24 mouse cellular contexts compared by ENCODE assay signal in the genomic region with DNA sequence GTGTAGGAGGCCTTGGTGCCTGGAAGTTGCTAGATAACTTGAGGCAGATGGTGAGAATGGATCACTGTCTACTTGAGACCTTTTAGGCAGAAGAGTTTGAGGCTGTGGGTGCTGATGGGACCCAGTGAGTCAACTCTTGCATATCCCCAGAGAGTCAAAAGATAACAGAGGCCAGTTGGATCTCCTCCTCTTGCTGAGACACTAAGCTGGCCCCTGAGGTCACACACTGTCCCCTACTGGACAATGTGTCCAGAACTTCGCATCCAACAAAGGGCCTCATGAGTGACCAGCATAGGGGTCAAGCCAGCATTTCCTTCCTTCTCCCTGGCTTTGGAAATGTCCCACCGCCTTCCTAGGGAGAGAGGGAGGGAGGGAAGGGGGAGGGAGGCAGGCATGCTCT. TPM values are rescaled to one million over a fixed set of nuclear protein-coding genes. Genes with fewer than 3 reads are reported as not detected.
A peak's percentile ranks its signal among the peaks of the same experiment; 100 is the strongest.
DNase-seq lines count a peak whose midpoint lies in the region; ATAC-seq and TF ChIP-seq lines count a peak whose summit lies in the region.
"Had no signal": no experiment of that assay in that cellular context is flagged by ENCODE, and none has a peak within 500 bp of the region (broad histone marks: within the 10 kb centered on the region; RNA-seq: fewer than 3 reads in every experiment).

No protein-coding gene starts in this region.

- WGBS in kidney, postnatal 0 days = 59% methylated on average over 2 of the region's 2 CpGs
- 54% methylated on average over 2 of the region's 2 CpGs for WGBS in kidney, embryonic 16.5 days
- 35% methylated on average over 2 of the region's 2 CpGs for WGBS in liver, postnatal 0 days (ENCODE audit: insufficient replicate concordance)

- peak; percentile 89 for DNase-seq in heart, adult 11 months
- no peak for DNase-seq in heart, postnatal 25 days (ENCODE audit: low spot score)
- no peak for DNase-seq in kidney, postnatal 0 days (ENCODE audit: low spot score)
- no peak for DNase-seq in liver, postnatal 0 days
- DNase-seq in liver = no peak
- DNase-seq: adrenal gland, adult 2 months; adrenal gland, postnatal 10 days; adrenal gland, postnatal 25 days; B cell, adult 2 months; cerebellum, adult 11 months; cerebellum, adult 18-20 months; cerebellum, adult 8-10 months; cerebellum, adult 9-11 months; cerebellum, postnatal 14 days; cerebellum, postnatal 36 days; embryo, embryonic 11 days had no signal

- no peaks in the 10 kb centered on the region for H3K27me3 ChIP-seq in kidney, postnatal 0 days (ENCODE audit: insufficient read depth, low read length)
- H3K27me3 ChIP-seq in kidney, embryonic 16.5 days (ENCODE audit: insufficient read depth, low read length) = no peaks in the 10 kb centered on the region
- H3K27me3 ChIP-seq in liver, postnatal 0 days (ENCODE audit: insufficient read depth, low read length) = no peaks in the 10 kb centered on the region
- H3K27me3 ChIP-seq: embryonic facial prominence, embryonic 13.5 days; embryonic facial prominence, embryonic 15.5 days; forebrain, embryonic 12.5 days had no signal

- H3K27ac ChIP-seq in kidney, postnatal 0 days = no peak overlapping the region
- H3K27ac ChIP-seq in kidney, embryonic 16.5 days (ENCODE audit: low read length) = no peak overlapping the region
- no peak overlapping the region for H3K27ac ChIP-seq in liver, postnatal 0 days (ENCODE audit: low read depth)
- H3K27ac ChIP-seq: embryonic facial prominence, embryonic 13.5 days; embryonic facial prominence, embryonic 15.5 days; forebrain, embryonic 10.5 days; forebrain, embryonic 12.5 days had no signal

- no peaks in the 10 kb centered on the region for H3K4me1 ChIP-seq in kidney, postnatal 0 days (replicated peaks; ENCODE audit: insufficient read depth, low read length)
- no peaks in the 10 kb centered on the region for H3K4me1 ChIP-seq in kidney, embryonic 16.5 days (ENCODE audit: insufficient read depth, low read length)
- no peaks in the 10 kb centered on the region for H3K4me1 ChIP-seq in liver, postnatal 0 days (ENCODE audit: insufficient read depth)
- H3K4me1 ChIP-seq: embryonic facial prominence, embryonic 13.5 days; embryonic facial prominence, embryonic 15.5 days; forebrain, embryonic 10.5 days; forebrain, embryonic 12.5 days had no signal

- no peak for ATAC-seq in kidney, postnatal 0 days (replicated peaks; ENCODE audit: low FRiP score, low read depth)
- ATAC-seq in kidney, embryonic 16.5 days (ENCODE audit: low FRiP score, low TSS enrichment) = no peak
- no peak for ATAC-seq in liver, postnatal 0 days
- ATAC-seq: forebrain, embryonic 14.5 days; forebrain, embryonic 16.5 days had no signal

- 0 out of 2 replicates have a peak, but pooled peaks have one; percentile 1 for TF ChIP-seq CTCF in kidney, postnatal 0 days (IDR thresholded peaks at IDR 0.05; ENCODE audit: low read depth)
- TF ChIP-seq CTCF in liver, postnatal 0 days (IDR thresholded peaks at IDR 0.05; ENCODE audit: low read depth) = peak; percentile 29

- H3K4me2 ChIP-seq in kidney, postnatal 0 days (ENCODE audit: low read length) = no peak overlapping the region
- no peak overlapping the region for H3K4me2 ChIP-seq in kidney, embryonic 16.5 days (replicated peaks; ENCODE audit: low read depth, low read length)
- no peak overlapping the region for H3K4me2 ChIP-seq in liver, postnatal 0 days (ENCODE audit: low read depth, low read length)
- H3K4me2 ChIP-seq: embryonic facial prominence, embryonic 13.5 days; embryonic facial prominence, embryonic 15.5 days; forebrain, embryonic 12.5 days had no signal

- no peaks in the 10 kb centered on the region for H3K36me3 ChIP-seq in kidney, postnatal 0 days (ENCODE audit: insufficient read depth, low read length)
- H3K36me3 ChIP-seq in kidney, embryonic 16.5 days (ENCODE audit: insufficient read depth, low read length) = no peaks in the 10 kb centered on the region
- no peaks in the 10 kb centered on the region for H3K36me3 ChIP-seq in liver, postnatal 0 days (replicated peaks; ENCODE audit: insufficient read depth, low read length)
- H3K36me3 ChIP-seq: embryonic facial prominence, embryonic 13.5 days; embryonic facial prominence, embryonic 15.5 days; forebrain, embryonic 10.5 days; forebrain, embryonic 12.5 days had no signal

- intact Hi-C loops in heart, postnatal 25 days (cut with DNase I) = no loop called here

- no peak overlapping the region for H3K9ac ChIP-seq in kidney, postnatal 0 days (ENCODE audit: low read depth, low read length)
- no peak overlapping the region for H3K9ac ChIP-seq in kidney, embryonic 16.5 days (replicated peaks; ENCODE audit: low read length)
- H3K9ac ChIP-seq in liver, postnatal 0 days (replicated peaks) = no peak overlapping the region
- H3K9ac ChIP-seq: embryonic facial prominence, embryonic 13.5 days; embryonic facial prominence, embryonic 15.5 days; forebrain, embryonic 12.5 days had no signal

- no peak overlapping the region for H3K4me3 ChIP-seq in kidney, postnatal 0 days (replicated peaks; ENCODE audit: low read depth, low read length)
- no peak overlapping the region for H3K4me3 ChIP-seq in kidney, embryonic 16.5 days (ENCODE audit: low read length)
- no peak overlapping the region for H3K4me3 ChIP-seq in liver, postnatal 0 days (ENCODE audit: low read depth, low read length)
- H3K4me3 ChIP-seq: embryonic facial prominence, embryonic 13.5 days; embryonic facial prominence, embryonic 15.5 days; erythroblast, embryonic 14.5 days; forebrain, embryonic 10.5 days; forebrain, embryonic 12.5 days had no signal

- H3K9me3 ChIP-seq in kidney, postnatal 0 days (replicated peaks; ENCODE audit: low read length) = no peaks in the 10 kb centered on the region
- H3K9me3 ChIP-seq in kidney, embryonic 16.5 days (ENCODE audit: low read length) = no peaks in the 10 kb centered on the region
- H3K9me3 ChIP-seq in liver, postnatal 0 days (ENCODE audit: low read length) = no peaks in the 10 kb centered on the region
- H3K9me3 ChIP-seq: embryonic facial prominence, embryonic 13.5 days; embryonic facial prominence, embryonic 15.5 days; forebrain, embryonic 10.5 days had no signal

- no peak for TF ChIP-seq EP300 in liver, postnatal 0 days (IDR thresholded peaks at IDR 0.05; ENCODE audit: low read depth)

RNA-seq across cellular contexts. Expression of a gene that starts 6.7 kb away (rescaled TPM):
- 1 to 10 TPM in 1 of 2 experiments, under 1 TPM in 1; 0.55 to 1.0 TPM for total RNA-seq in heart, postnatal 25 days (2021)
- 4.0 and 4.3 TPM in 2 replicates for polyA plus RNA-seq in kidney, postnatal 0 days (2015; fragmentation: Nextera tagmentation; extraction: Ambion mirVana)
- polyA plus RNA-seq in kidney, embryonic 16.5 days (2015; fragmentation: Nextera tagmentation; extraction: Ambion mirVana) = 3.9 TPM in 2 replicates
- polyA plus RNA-seq in liver, postnatal 0 days (2015; fragmentation: Nextera tagmentation; extraction: Ambion mirVana) = 3.3 and 4.2 TPM in 2 replicates
- total RNA-seq: adrenal gland, postnatal 25 days had no signal
